Mouse (Mus musculus): ENCODE data around the gene Avpi1.

Gene Avpi1

DNA sequence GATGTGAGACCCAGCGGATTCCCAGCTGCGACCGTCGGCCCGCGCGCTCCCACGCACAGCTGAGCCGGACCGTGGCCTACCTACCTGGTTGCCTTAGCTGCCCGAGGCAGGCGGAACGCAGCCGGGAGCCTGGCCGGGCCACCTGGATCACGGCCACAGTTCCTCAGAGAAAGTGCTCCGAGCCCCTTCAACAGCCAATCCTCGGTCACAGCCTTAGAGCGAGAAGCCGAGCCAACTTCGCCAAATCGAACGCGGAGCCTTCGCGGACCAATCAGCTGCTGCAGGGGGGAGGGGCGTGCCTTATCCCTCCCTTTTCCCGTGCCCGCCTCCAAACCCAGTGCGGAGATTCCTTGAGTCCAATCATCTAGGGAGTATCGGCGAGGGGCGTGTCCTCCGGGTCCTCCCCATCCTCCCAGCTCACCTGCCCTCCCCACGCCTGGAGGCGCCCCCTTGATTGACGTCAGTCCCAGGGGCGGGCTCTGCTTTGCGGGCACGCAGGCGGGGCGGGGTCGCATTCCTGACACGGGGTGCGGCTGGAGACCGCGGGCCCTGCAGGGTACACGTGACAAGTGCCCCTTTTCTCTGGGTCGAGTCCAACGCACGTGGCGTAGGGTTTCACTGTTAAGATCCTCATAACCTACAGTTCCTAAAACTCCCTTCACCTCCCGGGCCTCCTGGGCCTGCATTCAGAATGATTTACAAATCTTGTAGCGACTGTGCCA is at the start of gene Avpi1:
Gene Avpi1 (minus strand): TSS at position 273 of the 722 bp plus-strand sequence.
- TF ChIP-seq GATA4 (IDR thresholded peaks at IDR 0.05; ENCODE audit: insufficient replicate concordance, low read length): peak; percentile 65; the same call in 1 of the 2 replicates

GRCm38 (mm10) chr19:42177461-42177860 is 48.6 kb upstream of the Avpi1 start:
- TF ChIP-seq GATA4 (IDR thresholded peaks at IDR 0.05; ENCODE audit: insufficient replicate concordance, low read length): no peak

DNA sequence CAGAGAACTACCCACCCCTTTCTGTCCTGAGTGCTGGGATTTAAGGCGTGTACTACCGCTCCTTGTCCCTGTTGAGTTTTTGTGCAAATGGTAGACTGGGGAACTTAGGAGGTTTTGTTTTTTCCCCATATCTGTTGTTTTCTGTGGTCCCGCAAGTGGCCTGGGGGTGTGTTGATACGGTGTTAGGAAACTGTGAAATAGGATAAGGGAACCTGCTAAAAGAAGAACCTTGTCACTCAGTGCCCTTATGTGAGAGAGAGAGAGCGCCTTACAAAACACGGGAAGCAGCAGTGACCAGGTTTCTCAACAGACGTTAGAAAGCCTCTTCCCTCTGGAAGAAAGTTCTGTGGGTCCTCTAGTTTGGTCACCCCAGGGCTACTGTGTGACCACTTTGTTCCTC is 48.0 kb upstream of the Avpi1 start:
- no peak for TF ChIP-seq GATA4 (IDR thresholded peaks at IDR 0.05; ENCODE audit: insufficient replicate concordance, low read length)

DNA sequence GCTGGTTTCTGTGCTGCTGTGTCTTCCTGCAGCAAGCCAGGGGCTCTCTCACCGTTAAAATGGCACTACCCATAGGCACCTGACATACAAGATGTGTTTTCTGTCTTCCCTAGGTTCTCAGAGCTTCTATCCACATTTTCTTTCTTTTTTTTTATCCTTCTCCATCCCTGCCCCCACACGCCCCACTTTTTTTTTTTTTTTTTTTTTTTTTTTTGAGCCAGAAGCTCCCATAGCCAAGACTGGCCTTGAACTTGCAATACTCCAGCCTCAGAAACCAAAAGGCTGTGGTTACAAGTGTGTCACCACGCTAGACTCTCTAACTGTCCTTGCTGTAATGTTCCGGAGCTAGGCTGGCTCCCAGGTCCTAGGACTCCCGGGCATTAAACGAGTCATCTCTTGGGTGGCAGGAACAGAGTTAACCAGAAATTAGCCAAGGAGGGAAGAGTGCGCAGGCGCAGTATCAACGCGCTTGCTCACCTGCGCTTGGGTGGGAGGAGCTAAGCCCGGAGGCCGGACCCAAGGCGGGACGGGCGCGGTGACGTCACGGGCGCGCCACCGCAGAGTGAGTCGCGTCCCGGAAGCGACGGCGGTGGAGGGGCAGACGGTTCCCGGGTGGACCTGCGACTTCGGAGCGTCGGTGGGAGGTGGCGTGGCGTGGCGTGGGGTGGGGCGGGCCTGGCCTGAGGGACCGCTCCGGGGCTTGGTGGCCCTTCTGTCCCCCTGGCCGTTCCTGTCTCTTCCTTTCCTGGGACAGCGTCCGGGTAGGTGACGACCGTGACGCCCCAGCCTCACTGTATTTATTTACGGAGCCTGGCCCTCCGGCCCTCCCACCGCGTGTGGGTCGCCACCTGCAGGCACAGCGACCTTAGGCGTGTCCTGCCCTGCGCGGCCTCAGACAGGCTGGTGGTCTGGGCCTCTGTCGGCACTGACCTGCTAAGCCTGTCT is 41.4 kb upstream of the Avpi1 start:
- no peak; the same call in 1 of the 2 replicates for TF ChIP-seq GATA4 (IDR thresholded peaks at IDR 0.05; ENCODE audit: insufficient replicate concordance, low read length)

DNA sequence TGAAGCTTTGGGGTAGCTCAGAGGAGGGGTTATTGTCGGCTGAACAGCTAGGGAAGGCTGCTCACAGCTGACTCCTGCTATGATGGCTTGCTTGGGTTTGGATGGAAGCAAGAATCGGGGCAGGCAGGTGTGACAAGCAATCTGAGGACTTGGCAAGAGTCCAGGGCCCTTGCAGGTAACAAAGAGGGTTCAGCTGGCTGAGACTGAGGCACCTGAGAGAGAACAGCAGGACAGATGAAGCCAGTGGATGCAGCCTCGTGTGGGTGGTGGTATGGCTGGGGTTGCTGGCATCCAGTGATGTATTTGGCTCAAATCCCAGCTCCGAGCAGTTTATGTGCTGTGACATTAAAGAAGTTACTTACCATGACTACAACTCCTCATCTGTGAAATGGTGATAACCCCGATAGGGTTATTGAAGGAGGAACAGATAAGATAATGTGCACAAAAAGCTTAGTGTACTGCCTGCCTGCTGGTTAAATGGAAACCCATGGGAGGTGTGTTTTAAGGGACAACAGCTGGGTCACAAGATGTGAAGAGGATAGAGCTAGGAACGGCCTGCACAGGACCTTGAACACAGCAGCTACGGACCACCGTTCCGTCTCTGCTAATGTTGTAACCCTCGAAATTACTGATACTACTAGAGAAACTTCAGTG is 40.6 kb upstream of the Avpi1 start:
- no peak for TF ChIP-seq GATA4 (IDR thresholded peaks at IDR 0.05; ENCODE audit: insufficient replicate concordance, low read length)

DNA sequence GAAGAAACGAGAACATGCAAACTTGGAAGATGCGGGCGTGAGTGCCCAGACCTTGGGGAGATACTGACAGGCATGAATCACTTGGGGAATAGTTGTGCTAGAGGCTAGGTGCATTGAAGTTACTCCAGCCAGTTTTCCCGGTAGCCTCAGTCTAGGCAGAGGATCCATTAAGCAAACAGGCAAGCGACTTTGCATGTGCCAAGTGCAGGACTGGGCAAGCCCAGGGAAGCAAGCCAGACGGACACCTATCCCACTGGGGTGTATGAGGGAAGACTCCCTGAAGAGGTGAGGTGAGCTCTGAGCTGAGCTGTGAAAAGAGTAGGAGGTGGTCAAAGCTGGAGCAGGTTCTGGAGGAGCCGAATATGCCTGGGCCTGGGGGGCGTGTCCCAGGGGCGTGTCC is 38.6 kb upstream of the Avpi1 start:
- no peak for TF ChIP-seq GATA4 (IDR thresholded peaks at IDR 0.05; ENCODE audit: insufficient replicate concordance, low read length)

GRCm38 (mm10) chr19:42166766-42167165 is 37.9 kb upstream of the Avpi1 start:
- TF ChIP-seq GATA4 (IDR thresholded peaks at IDR 0.05; ENCODE audit: insufficient replicate concordance, low read length): no peak

DNA sequence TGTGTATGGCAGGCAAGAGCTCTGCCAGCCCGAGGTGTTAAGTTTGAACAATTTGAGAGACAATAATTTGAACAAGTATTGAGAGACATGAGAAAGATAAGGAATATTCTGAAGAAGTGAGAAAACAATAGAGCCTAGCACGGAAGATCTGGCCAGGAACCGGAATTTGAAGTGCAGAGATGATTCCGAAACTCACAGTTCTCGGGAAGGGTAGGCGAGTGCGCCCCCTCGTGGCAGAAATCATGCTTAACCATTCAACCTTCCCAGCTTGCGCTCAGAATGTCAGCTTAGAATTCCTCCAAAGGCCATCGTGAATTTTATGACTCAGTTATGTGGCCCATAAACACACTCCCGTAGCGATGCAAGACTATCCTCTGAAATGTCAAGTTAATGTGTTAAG is 37.3 kb upstream of the Avpi1 start:
- no peak for TF ChIP-seq GATA4 (IDR thresholded peaks at IDR 0.05; ENCODE audit: insufficient replicate concordance, low read length)

DNA sequence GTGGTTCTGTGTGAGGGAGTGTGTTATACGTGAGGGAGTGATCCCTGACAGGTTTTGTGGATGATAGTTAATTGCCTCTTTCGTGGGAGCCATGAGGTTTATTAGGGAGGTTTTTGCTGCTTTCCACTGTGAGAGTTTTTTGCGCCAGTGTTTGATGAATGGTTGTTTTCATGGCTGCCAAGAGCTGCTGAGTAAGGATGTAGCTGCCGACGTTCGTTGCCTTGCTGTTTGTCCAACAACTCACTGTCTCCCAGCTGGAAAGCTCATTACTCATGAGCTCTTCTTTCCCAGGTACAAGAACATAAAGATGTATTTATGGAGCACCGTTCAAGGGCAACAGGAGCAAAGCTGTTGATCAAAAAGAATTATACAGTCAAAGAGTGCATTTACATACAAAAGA is 35.3 kb upstream of the Avpi1 start:
- TF ChIP-seq GATA4 (IDR thresholded peaks at IDR 0.05; ENCODE audit: insufficient replicate concordance, low read length): no peak

GRCm38 (mm10) chr19:42163764-42164163 is 34.9 kb upstream of the Avpi1 start, which contains the start of gene Zfyve27:
TSS of gene Zfyve27 (plus strand) at chr19:42163951.
- TF ChIP-seq GATA4 (IDR thresholded peaks at IDR 0.05; ENCODE audit: insufficient replicate concordance, low read length): no peak

DNA sequence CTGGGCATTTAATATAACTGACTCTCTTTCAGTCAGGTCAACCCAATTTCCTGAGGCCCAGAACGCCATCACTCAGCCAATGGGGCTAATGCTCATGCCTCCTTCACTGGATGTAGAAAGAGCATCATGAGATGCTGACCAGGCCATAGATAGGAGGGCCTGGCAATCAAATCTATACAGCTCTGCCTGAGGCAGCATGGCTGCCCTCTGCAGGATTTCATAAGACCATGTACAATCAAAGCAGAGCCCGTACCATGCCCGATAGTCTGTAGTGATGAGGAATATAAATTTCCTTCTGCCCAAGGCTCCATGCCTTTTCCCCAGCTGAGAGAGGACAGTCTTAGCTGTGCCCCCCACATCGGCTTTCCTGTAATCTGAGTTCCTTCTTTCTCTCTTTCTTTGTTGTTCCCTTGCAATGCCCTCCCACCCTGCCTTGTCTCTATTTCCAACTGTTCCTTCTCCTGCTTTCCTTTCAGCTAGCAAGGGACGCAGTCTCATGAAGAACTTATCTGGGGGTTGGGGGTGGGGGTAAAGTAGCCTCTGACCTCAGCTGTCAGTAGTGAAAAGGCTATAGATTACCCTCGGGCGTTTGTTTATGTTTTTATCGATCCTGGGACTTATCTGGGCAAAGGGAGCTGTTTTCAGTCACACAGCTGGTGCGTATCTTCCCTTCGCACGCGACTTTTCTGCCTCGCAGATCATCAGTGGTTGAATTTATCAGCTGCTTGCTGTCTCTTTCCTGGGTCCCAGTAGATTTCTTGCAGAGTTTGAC is 29.6 kb upstream of the Avpi1 start:
- no peak for TF ChIP-seq GATA4 (IDR thresholded peaks at IDR 0.05; ENCODE audit: insufficient replicate concordance, low read length)

GRCm38 (mm10) chr19:42157493-42158237 is 28.8 kb upstream of the Avpi1 start:
- TF ChIP-seq GATA4 (IDR thresholded peaks at IDR 0.05; ENCODE audit: insufficient replicate concordance, low read length): no peak

- no peak for TF ChIP-seq GATA4 (IDR thresholded peaks at IDR 0.05; ENCODE audit: insufficient replicate concordance, low read length)
These were observed 23.1 kb upstream of the Avpi1 start for GRCm38 (mm10) chr19:42151990-42152389.

- no peak for TF ChIP-seq GATA4 (IDR thresholded peaks at IDR 0.05; ENCODE audit: insufficient replicate concordance, low read length)
These were observed 19.7 kb upstream of the Avpi1 start for GRCm38 (mm10) chr19:42148569-42148860.
